Mouse (Mus musculus) CD8-positive naive resting alpha-beta T cell, adult 2 months (primary cell): ENCODE data around the gene Taar6.

Experiments
- DNase-seq, 2 experiments: peaks; one replicate each; pipeline ENCODE4 v3.0.0; 2022; ENCODE audit warnings: low read depth in 2 of 2, low spot score in 2 of 2

The Taar6 gene

DNA sequence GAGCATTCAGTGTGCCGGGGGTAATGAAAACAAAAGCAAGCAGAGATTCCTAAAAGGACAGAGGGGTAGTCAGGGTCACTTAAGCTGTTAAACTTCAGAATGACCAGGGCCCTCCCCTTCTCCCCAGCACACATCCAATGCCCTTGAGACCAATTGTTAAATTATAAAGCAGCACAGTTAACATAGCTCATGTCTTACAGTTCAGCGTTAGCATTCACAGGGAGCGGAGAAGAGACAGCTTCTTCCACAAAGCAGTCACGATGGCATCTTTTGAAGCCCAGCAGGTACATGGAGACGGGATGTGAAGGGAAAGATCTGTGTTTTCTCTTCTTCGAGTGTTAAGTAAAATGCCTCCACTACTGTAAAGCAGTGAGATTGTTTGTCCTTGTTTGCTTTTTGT lies 47.1 kb downstream of the Taar6 start, which contains the start of gene Taar2:
TSS of gene Taar2 (plus strand) at position 261 of the 400 bp plus-strand sequence.
- DNase-seq, result no peak

DNA sequence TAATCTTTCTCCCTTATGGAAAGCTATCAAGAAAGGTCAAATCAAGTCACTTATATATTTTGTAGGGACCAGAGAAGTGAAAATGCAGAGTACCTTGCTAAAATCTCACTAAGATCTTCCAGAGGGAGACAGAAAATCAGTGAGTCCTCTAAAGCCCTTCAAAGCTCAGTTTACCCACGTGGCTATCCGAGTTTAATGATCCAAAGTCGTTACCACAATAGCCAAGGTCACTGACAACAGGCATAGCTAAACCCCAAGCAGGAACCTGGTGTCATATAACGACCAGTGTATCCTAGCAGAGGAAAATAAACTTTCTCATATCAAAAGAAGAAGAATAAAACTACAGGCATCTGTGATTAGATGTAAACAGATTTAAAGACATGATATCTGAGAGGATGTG lies 47.8 kb downstream of the Taar6 start:
- no peak for DNase-seq
